Mouse (Mus musculus): ENCODE results near the gene Fbxo27.

DNA sequence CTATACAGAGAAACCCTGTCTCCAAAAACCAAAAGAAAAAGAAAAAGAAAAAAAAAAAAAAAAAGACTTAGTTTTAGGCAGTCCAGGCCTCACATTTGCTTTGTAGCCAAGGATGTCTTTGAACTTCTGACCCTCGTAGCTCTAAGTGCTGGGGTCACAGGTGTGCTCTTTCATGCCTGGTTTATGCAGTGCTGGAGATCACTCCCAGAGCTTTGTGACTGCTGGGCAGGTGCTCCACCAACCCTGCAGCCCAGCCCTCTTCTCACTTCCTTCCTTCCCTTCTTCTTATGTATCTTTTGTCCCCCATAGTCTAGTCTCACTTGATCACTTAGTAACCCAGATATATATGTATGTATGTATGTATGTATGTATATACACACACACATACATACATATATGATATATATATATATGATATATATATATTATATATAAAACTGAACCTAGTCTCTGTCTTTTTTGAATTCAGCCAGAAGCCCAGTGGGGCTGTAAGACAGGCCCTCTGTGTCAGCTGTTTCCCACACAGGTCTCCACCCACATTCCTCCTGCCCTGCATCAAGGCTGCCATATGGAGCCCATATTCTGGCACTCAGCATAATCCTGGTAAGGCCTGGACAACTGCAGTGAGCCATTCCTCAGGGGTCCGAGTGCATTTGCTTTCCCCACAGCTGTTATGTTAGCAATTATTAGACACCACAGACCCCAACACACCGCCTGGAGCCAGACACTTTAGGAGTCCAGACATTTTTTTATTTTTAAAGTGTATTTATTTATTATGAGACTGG lies 28.3 kb downstream of the Fbxo27 start:
- TF ChIP-seq MEF2A (IDR thresholded peaks at IDR 0.05; ENCODE audit: extremely low read depth, insufficient replicate concordance, low read depth, low read length, poor library complexity, severe bottlenecking): no peak
- TF ChIP-seq POLR2AphosphoS5 (IDR thresholded peaks at IDR 0.05; ENCODE audit: borderline replicate concordance, low read depth, low read length): no peak
- no peak for TF ChIP-seq GATA1 (IDR thresholded peaks at IDR 0.05; ENCODE audit: low read depth, low read length)
- no peak for TF ChIP-seq ZMIZ1 (IDR thresholded peaks at IDR 0.05; ENCODE audit: low read depth, low read length)
- TF ChIP-seq CTCF (IDR thresholded peaks at IDR 0.05 in 2 of 3, conservative IDR thresholded peaks at IDR 0.05 in 1 of 3; ENCODE audit: control insufficient read depth in 1 of 3, insufficient read depth in 1 of 3, low read depth in 2 of 3, low read length in 3 of 3, poor library complexity in 1 of 3, severe bottlenecking in 1 of 3): no peak
- TF ChIP-seq MXI1 (IDR thresholded peaks at IDR 0.05; ENCODE audit: low read depth, low read length): no peak
- TF ChIP-seq MAX (IDR thresholded peaks at IDR 0.05; ENCODE audit: low read length): no peak
- no peak for TF ChIP-seq EP300 (IDR thresholded peaks at IDR 0.05; ENCODE audit: low read depth in 1 of 2, low read length in 2 of 2)
- TF ChIP-seq HCFC1 (IDR thresholded peaks at IDR 0.05; ENCODE audit: low read depth, low read length): no peak
- TF ChIP-seq MAFK (IDR thresholded peaks at IDR 0.05; ENCODE audit: borderline replicate concordance, low read depth, low read length): no peak
- TF ChIP-seq ETS1 (IDR thresholded peaks at IDR 0.05; ENCODE audit: low read depth, low read length): no peak
- TF ChIP-seq SIN3A (IDR thresholded peaks at IDR 0.05; ENCODE audit: low read length): no peak
- TF ChIP-seq ELF1 (IDR thresholded peaks at IDR 0.05; ENCODE audit: low read depth, low read length): no peak
- TF ChIP-seq USF1 (IDR thresholded peaks at IDR 0.05; ENCODE audit: low read depth, low read length): no peak

Data from MEL (cell line).